In the genomic region with DNA sequence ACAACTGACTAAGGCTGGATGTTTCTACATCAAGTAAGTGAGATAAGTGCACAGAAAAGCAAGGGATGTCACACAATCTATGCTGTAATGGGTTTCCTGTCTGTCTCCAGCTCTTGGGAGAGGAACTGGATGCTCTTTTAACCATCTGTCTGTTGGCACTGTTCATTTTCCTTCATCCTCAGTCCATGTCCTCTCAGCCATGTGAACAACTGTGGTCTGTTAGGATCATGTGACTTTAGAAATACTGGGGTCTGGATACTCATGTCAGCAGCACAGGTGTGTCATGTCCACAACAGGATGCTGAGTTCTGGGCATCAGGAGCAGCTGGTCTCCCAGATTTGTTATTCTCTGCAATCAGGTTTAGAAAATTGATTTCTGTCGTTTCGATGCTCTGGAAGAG, we compare ENCODE assay signal across 21 mouse cellular contexts. TPM values are rescaled to one million over a fixed set of nuclear protein-coding genes. Genes with fewer than 3 reads are reported as not detected.
"Had no signal": no experiment of that assay in that cellular context is flagged by ENCODE, and none has a peak within 500 bp of the region (broad histone marks: within the 10 kb centered on the region; RNA-seq: fewer than 3 reads in every experiment).

No protein-coding gene starts in this region.

- H3K36me3 ChIP-seq: kidney, embryonic 15.5 days; limb, embryonic 13.5 days; midbrain, embryonic 10.5 days; neural tube, embryonic 15.5 days had no signal

- H3K4me3 ChIP-seq: kidney, embryonic 15.5 days; limb, embryonic 13.5 days; midbrain, embryonic 10.5 days; myocyte; neural tube, embryonic 15.5 days had no signal

- H3K4me2 ChIP-seq: kidney, embryonic 15.5 days; limb, embryonic 13.5 days; neural tube, embryonic 15.5 days had no signal

- H3K27ac ChIP-seq: kidney, embryonic 15.5 days; limb, embryonic 13.5 days; liver, embryonic 14.5 days; midbrain, embryonic 10.5 days; neural tube, embryonic 15.5 days; stomach, postnatal 0 days had no signal

- ATAC-seq: lung, postnatal 0 days had no signal

- H3K27me3 ChIP-seq: kidney, embryonic 15.5 days; limb, embryonic 13.5 days; neural tube, embryonic 15.5 days had no signal

- H3K9me3 ChIP-seq: kidney, embryonic 15.5 days; limb, embryonic 13.5 days; midbrain, embryonic 10.5 days; neural tube, embryonic 15.5 days had no signal

- DNase-seq: kidney, adult 18-20 months; kidney, postnatal 14 days; left cerebral cortex, postnatal 4 days; lung, adult 18-20 months; lung, postnatal 4 days; midbrain, embryonic 14.5 days; right cerebral cortex, adult 18-20 months; thymus, postnatal 36 days had no signal

- H3K9ac ChIP-seq: kidney, embryonic 15.5 days; limb, embryonic 13.5 days; liver, embryonic 14.5 days; neural tube, embryonic 15.5 days had no signal

- H3K4me1 ChIP-seq: kidney, embryonic 15.5 days; limb, embryonic 13.5 days; midbrain, embryonic 10.5 days; neural tube, embryonic 15.5 days had no signal

RNA-seq across cellular contexts. Expression of gene Cyp2d34, which starts 35.6 kb away (rescaled TPM):
- total RNA-seq: left cerebral cortex, adult 8-10 months; left cerebral cortex, postnatal 4 days; liver, adult 2 months; megakaryocyte, adult 5-6 weeks had no signal
- polyA plus RNA-seq: intestine, embryonic 14.5 days; kidney, embryonic 15.5 days; limb, embryonic 13.5 days; liver, embryonic 14.5 days; lung, postnatal 0 days; midbrain, embryonic 10.5 days; midbrain, embryonic 14.5 days; myocyte; neural tube, embryonic 11.5 days; neural tube, embryonic 15.5 days had no signal
